Mouse (Mus musculus) heart, embryonic 15.5 days (tissue): ENCODE measurements around the gene Fbxw7. TPM values are rescaled to one million over a fixed set of nuclear protein-coding genes. Genes with fewer than 3 reads are reported as not detected.
A peak's percentile ranks its signal among the peaks of the same experiment; 100 is the strongest.

Experiments used
- ATAC-seq: fragments of 200-750 bp; cut with Nextera tagmentation; replicated peaks from 2 replicates; pipeline ENCODE4 v1.8.0; 2017; ENCODE audit warnings: low read depth, moderate TSS enrichment; ENCODE audit not compliant: insufficient number of reproducible peaks, insufficient read depth, low FRiP score
- H3K27ac ChIP-seq: fragments of 300-500 bp; sonication (generic); 2 replicates; pipeline ENCODE4 v1.5.1; 2015; ENCODE audit warnings: mild to moderate bottlenecking, inconsistent platforms
- H3K27me3 ChIP-seq: fragments of 300-500 bp; sonication (generic); 2 replicates; pipeline ENCODE4 v1.6.1; 2015; ENCODE audit warnings: inconsistent platforms
- H3K36me3 ChIP-seq: fragments of 300-500 bp; sonication (generic); 2 replicates; pipeline ENCODE4 v1.6.1; 2015; ENCODE audit warnings: mild to moderate bottlenecking, inconsistent platforms
- H3K4me1 ChIP-seq: fragments of 300-500 bp; sonication (generic); replicated peaks from 2 replicates; pipeline ENCODE4 v1.6.1; 2015; ENCODE audit warnings: inconsistent platforms
- H3K4me2 ChIP-seq: fragments of 300-500 bp; sonication (generic); 2 replicates; pipeline ENCODE4 v1.6.1; 2015; ENCODE audit warnings: inconsistent platforms, mild to moderate bottlenecking, moderate library complexity
- H3K4me3 ChIP-seq: fragments of 300-500 bp; sonication (generic); 2 replicates; pipeline ENCODE4 v1.5.1; 2015; ENCODE audit warnings: mild to moderate bottlenecking, inconsistent platforms
- H3K9ac ChIP-seq: fragments of 300-500 bp; sonication (generic); 2 replicates; pipeline ENCODE4 v1.6.1; 2015; ENCODE audit warnings: mild to moderate bottlenecking, inconsistent platforms
- H3K9me3 ChIP-seq: fragments of 300-500 bp; sonication (generic); replicated peaks from 2 replicates; pipeline ENCODE4 v1.6.1; 2016; ENCODE audit warnings: inconsistent platforms
- WGBS: fragments of 180-500 bp; shearing (Covaris S2); methylation state at CpG from one replicate; pipeline ENCODE4 v1.1.7; 2015; ENCODE audit warnings: mixed read lengths; 5-methylcytosine and 5-hydroxymethylcytosine counted together
- polyA plus RNA-seq: library from polyadenylated mRNA; unstranded; fragments of >200 nt; fragmentation: Nextera tagmentation; extraction: Ambion mirVana; gene quantifications from 2 replicates; pipeline ENCODE4 v1.2.1, GENCODE M21; 2015

Fbxw7 gene
- polyA plus RNA-seq, 1 experiment from 2014 or later, result 8.1 TPM

GRCm38 (mm10) chr3:84829366-84829765 is 14.3 kb downstream of the Fbxw7 start:
- H3K4me3 ChIP-seq, result no peak overlapping the region
- no peak for ATAC-seq
- H3K4me2 ChIP-seq, result no peak overlapping the region
- H3K4me1 ChIP-seq, result peaks cover 9% of the 10 kb centered on the region
- no peak overlapping the region for H3K9ac ChIP-seq
- H3K36me3 ChIP-seq, result no peaks in the 10 kb centered on the region
- H3K27me3 ChIP-seq, result no peaks in the 10 kb centered on the region
- 61% methylated on average over 1 of the region's 1 CpGs for WGBS
- no peak overlapping the region for H3K27ac ChIP-seq
- no peaks in the 10 kb centered on the region for H3K9me3 ChIP-seq

DNA sequence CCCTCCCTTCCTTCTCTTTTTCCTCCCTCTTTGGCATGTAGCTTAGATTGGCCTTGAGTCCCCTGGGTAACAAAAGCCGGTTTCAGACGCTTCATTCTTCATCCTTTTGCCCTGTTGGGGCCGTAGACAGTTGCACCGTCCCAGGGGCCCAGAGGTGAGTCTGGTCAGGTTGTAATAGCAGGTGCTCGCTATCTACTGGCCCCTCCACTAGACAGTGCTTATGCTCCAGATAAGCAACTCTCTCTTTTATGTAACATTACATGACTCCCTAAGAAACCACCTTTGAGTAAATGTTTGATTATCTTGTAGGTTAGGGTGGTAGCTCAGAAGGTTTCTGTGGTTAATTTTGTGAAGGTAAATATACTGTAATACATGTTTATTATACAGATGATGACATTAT is 21.0 kb downstream of the Fbxw7 start:
- no peak overlapping the region for H3K4me3 ChIP-seq
- H3K36me3 ChIP-seq, result no peaks in the 10 kb centered on the region
- ATAC-seq, result no peak
- WGBS, result 54% methylated on average over 5 of the region's 5 CpGs
- H3K4me1 ChIP-seq, result no peaks in the 10 kb centered on the region
- no peak overlapping the region for H3K9ac ChIP-seq
- H3K27me3 ChIP-seq, result no peaks in the 10 kb centered on the region
- H3K4me2 ChIP-seq, result no peak overlapping the region
- no peaks in the 10 kb centered on the region for H3K9me3 ChIP-seq
- H3K27ac ChIP-seq, result no peak overlapping the region

DNA sequence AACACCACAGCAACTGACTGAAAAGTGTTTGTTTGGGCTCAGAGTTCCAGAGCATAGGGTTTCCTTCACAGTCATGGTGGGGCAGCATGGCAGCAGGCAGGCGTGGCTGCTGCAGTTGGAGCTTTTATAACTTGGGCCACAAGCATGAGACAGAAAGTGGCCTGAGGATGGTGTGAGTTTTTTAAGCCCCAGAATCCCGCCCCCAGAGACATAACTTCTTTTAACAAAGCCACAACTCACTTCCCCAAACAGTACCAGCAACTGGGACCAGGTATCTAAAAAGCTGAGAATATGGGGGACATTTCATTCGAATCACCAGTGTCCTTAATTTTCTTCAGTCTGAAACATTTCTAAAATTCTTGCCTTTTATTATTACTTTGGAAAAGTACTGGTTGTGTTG is 22.9 kb downstream of the Fbxw7 start:
- H3K27ac ChIP-seq, result no peak overlapping the region
- no peaks in the 10 kb centered on the region for H3K9me3 ChIP-seq
- H3K4me1 ChIP-seq, result no peaks in the 10 kb centered on the region
- no peak for ATAC-seq
- no peaks in the 10 kb centered on the region for H3K36me3 ChIP-seq
- H3K4me3 ChIP-seq, result no peak overlapping the region
- no peak overlapping the region for H3K4me2 ChIP-seq
- no peaks in the 10 kb centered on the region for H3K27me3 ChIP-seq
- 84% methylated on average over 3 of the region's 3 CpGs for WGBS
- H3K9ac ChIP-seq, result no peak overlapping the region

DNA sequence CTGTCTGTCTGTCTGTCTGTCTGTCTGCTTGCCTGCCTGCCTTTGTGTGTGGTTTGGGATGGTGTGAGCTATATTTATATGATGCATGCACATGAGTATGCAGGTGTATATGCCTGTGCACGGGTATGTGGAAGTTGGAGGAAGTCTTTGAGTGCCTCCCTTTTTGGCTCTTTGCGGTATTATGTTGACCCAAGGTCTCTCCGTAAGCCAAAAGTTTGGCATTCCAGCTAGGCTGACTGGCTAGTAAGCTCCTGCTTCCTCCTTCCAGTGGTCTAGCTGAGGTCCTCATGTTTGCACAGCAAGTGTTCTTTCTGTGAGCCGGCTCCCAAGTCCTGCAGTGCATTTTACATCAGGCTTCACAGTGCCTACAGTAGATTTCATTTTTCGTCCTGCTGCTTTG is 24.4 kb downstream of the Fbxw7 start:
- H3K9ac ChIP-seq, result no peak overlapping the region
- H3K36me3 ChIP-seq, result no peaks in the 10 kb centered on the region
- no peaks in the 10 kb centered on the region for H3K9me3 ChIP-seq
- H3K27me3 ChIP-seq, result no peaks in the 10 kb centered on the region
- H3K27ac ChIP-seq, result no peak overlapping the region
- H3K4me2 ChIP-seq, result no peak overlapping the region
- 80% methylated on average over 5 of the region's 5 CpGs for WGBS
- ATAC-seq, result no peak
- no peak overlapping the region for H3K4me3 ChIP-seq
- H3K4me1 ChIP-seq, result no peaks in the 10 kb centered on the region

GRCm38 (mm10) chr3:84841271-84841670 is 26.2 kb downstream of the Fbxw7 start:
- Histone ChIP-seq H3K27me3 (no peaks in the 10 kb centered on the region), H3K36me3 (no peaks in the 10 kb centered on the region), H3K27ac (no peak overlapping the region), H3K9me3 (no peaks in the 10 kb centered on the region), H3K4me3 (no peak overlapping the region), H3K4me1 (no peaks in the 10 kb centered on the region), H3K4me2 (no peak overlapping the region), H3K9ac (no peak overlapping the region)
- WGBS, result 87% methylated on average over 4 of the region's 4 CpGs
- no peak for ATAC-seq

GRCm38 (mm10) chr3:84842793-84843192 is 27.7 kb downstream of the Fbxw7 start:
- 78% methylated on average over 2 of the region's 2 CpGs for WGBS
- Histone ChIP-seq H3K9ac (no peak overlapping the region), H3K36me3 (no peaks in the 10 kb centered on the region), H3K9me3 (no peaks in the 10 kb centered on the region), H3K27ac (no peak overlapping the region), H3K27me3 (no peaks in the 10 kb centered on the region), H3K4me2 (no peak overlapping the region), H3K4me3 (no peak overlapping the region), H3K4me1 (peaks cover 8% of the 10 kb centered on the region; the same call in 1 of the 2 replicates)
- no peak for ATAC-seq

GRCm38 (mm10) chr3:84843594-84843993 is 28.5 kb downstream of the Fbxw7 start:
- Histone ChIP-seq H3K27me3 (no peaks in the 10 kb centered on the region), H3K9me3 (no peaks in the 10 kb centered on the region), H3K4me2 (no peak overlapping the region), H3K36me3 (no peaks in the 10 kb centered on the region), H3K4me3 (no peak overlapping the region), H3K9ac (no peak overlapping the region), H3K4me1 (peaks cover 10% of the 10 kb centered on the region; the same call in 1 of the 2 replicates), H3K27ac (no peak overlapping the region)
- no peak for ATAC-seq
- 32% methylated on average over 1 of the region's 1 CpGs for WGBS

GRCm38 (mm10) chr3:84848798-84849197 is 33.7 kb downstream of the Fbxw7 start:
- WGBS, result 64% methylated on average over 4 of the region's 4 CpGs
- ATAC-seq, result 0 out of 2 replicates have a peak, but pooled peaks have one; percentile 47
- H3K9me3 ChIP-seq, result no peaks in the 10 kb centered on the region
- H3K4me1 ChIP-seq, result peaks cover 31% of the 10 kb centered on the region
- no peaks in the 10 kb centered on the region for H3K36me3 ChIP-seq
- no peak overlapping the region for H3K4me2 ChIP-seq
- no peak overlapping the region for H3K27ac ChIP-seq
- no peak overlapping the region for H3K9ac ChIP-seq
- H3K27me3 ChIP-seq, result no peaks in the 10 kb centered on the region
- H3K4me3 ChIP-seq, result no peak overlapping the region

DNA sequence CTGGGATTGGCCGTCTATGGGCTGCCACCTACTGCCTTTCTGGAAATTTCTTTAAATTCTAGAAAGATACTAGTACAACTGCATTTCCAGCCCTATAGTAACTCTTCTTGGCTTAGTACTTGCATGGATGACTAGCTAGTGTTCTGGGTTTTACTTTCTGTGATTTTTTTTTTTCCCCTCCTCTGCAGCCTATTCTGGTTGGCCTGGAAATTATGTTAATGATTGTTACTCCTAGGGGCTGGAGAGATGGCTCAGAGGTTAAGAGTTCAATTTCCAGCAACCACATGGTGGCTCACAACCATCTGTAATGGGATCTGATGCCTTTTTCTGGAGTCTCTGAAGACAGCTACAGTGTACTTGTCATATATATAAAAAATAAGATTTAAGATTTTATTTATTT is 35.4 kb downstream of the Fbxw7 start:
- WGBS, result 80% methylated on average over 1 of the region's 1 CpGs
- Histone ChIP-seq H3K9me3 (no peaks in the 10 kb centered on the region), H3K4me2 (no peak overlapping the region), H3K27me3 (no peaks in the 10 kb centered on the region), H3K4me1 (peaks cover 32% of the 10 kb centered on the region), H3K27ac (no peak overlapping the region), H3K4me3 (no peak overlapping the region), H3K9ac (no peak overlapping the region), H3K36me3 (no peaks in the 10 kb centered on the region)
- ATAC-seq, result no peak

GRCm38 (mm10) chr3:84851801-84852200 is 36.7 kb downstream of the Fbxw7 start:
- no peaks in the 10 kb centered on the region for H3K36me3 ChIP-seq
- no peak for ATAC-seq
- WGBS, result 13% methylated on average over 1 of the region's 1 CpGs
- no peak overlapping the region for H3K4me3 ChIP-seq
- no peak overlapping the region for H3K9ac ChIP-seq
- peak overlapping the region; percentile 36; the same call in 1 of the 2 replicates for H3K27ac ChIP-seq
- H3K4me1 ChIP-seq, result peaks cover 32% of the 10 kb centered on the region
- H3K9me3 ChIP-seq, result no peaks in the 10 kb centered on the region
- H3K27me3 ChIP-seq, result no peaks in the 10 kb centered on the region
- H3K4me2 ChIP-seq, result no peak overlapping the region

- Histone ChIP-seq H3K4me2 (peak overlapping the region; percentile 16; the same call in 1 of the 2 replicates), H3K27ac (peak overlapping the region; percentile 54), H3K9ac (no peak overlapping the region), H3K27me3 (no peaks in the 10 kb centered on the region), H3K36me3 (no peaks in the 10 kb centered on the region), H3K4me3 (no peak overlapping the region), H3K4me1 (peaks cover 24% of the 10 kb centered on the region), H3K9me3 (no peaks in the 10 kb centered on the region)
- peak; percentile 58; the same call in 1 of the 2 replicates for ATAC-seq
- 47% methylated on average over 7 of the region's 7 CpGs for WGBS
Measured at GRCm38 (mm10) chr3:84852877-84853276, 37.8 kb downstream of the Fbxw7 start.

GRCm38 (mm10) chr3:84854440-84854839 is 39.4 kb downstream of the Fbxw7 start:
- ATAC-seq, result no peak
- H3K27ac ChIP-seq, result no peak overlapping the region
- H3K4me2 ChIP-seq, result no peak overlapping the region
- peaks cover 19% of the 10 kb centered on the region for H3K4me1 ChIP-seq
- H3K9ac ChIP-seq, result no peak overlapping the region
- no peaks in the 10 kb centered on the region for H3K27me3 ChIP-seq
- 86% methylated on average over 1 of the region's 1 CpGs for WGBS
- no peaks in the 10 kb centered on the region for H3K36me3 ChIP-seq
- H3K4me3 ChIP-seq, result no peak overlapping the region
- H3K9me3 ChIP-seq, result no peaks in the 10 kb centered on the region
